Mouse (Mus musculus): Measurements from ENCODE around the gene Brsk2.

- TF ChIP-seq CTCF (IDR thresholded peaks at IDR 0.05; ENCODE audit: low read depth) = no peak
- no peak for TF ChIP-seq EP300 (IDR thresholded peaks at IDR 0.05; ENCODE audit: low read depth)
Measured at GRCm38 (mm10) chr7:142020827-142021226, 71.3 kb downstream of the Brsk2 start.
